Comparison of ENCODE assay signal across 8 mouse cellular contexts in the genomic region with DNA sequence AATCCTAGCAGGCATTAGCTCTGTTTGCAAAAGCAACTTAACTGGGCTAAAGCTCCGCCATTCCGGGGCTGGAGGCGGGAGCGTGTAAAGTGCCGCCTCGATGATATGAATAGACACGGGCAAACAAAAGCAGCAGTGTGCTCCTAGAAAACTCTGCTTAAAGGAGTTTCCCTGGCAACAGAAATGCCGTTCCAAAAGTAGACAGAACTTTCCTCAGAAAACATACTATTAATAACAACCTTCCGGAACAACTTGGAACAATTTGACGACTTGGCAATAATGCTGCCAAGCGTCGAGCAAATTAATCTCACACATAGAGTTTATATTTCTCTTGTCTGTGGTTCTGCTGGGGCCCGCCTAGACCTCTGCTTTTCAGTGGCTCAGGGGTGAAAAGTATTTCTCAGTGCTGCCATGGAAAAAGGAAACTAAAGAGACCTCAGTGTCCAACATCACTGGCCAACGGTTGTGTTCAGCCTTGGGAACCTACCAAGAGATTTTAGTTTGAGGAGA.
A peak's percentile ranks its signal among the peaks of the same experiment; 100 is the strongest.
DNase-seq lines count a peak whose midpoint lies in the region; ATAC-seq and TF ChIP-seq lines count a peak whose summit lies in the region.

No protein-coding gene starts in this region.

- TF ChIP-seq EP300 in stomach, postnatal 0 days (optimal IDR thresholded peaks at IDR 0.05): no peak

- H3K9ac ChIP-seq in hindbrain, embryonic 15.5 days: no peak overlapping the region
- no peak overlapping the region for H3K9ac ChIP-seq in midbrain, embryonic 12.5 days (replicated peaks)
- H3K9ac ChIP-seq in stomach, postnatal 0 days (ENCODE audit: low read length): no peak overlapping the region

- H3K4me2 ChIP-seq in hindbrain, embryonic 15.5 days: peak overlapping the region; percentile 37
- H3K4me2 ChIP-seq in midbrain, embryonic 12.5 days (replicated peaks): peak overlapping the region; percentile 32
- peak overlapping the region; percentile 12; the same call in 1 of the 2 replicates for H3K4me2 ChIP-seq in stomach, postnatal 0 days (replicated peaks; ENCODE audit: low read depth)

- WGBS in hindbrain, embryonic 15.5 days: 9% methylated on average over 14 of the region's 14 CpGs
- WGBS in midbrain, embryonic 12.5 days: 9% methylated on average over 14 of the region's 14 CpGs
- WGBS in stomach, postnatal 0 days: 10% methylated on average over 14 of the region's 14 CpGs

- H3K36me3 ChIP-seq in hindbrain, embryonic 15.5 days: no peaks in the 10 kb centered on the region
- H3K36me3 ChIP-seq in midbrain, embryonic 12.5 days: no peaks in the 10 kb centered on the region
- H3K36me3 ChIP-seq in stomach, postnatal 0 days (ENCODE audit: control insufficient read depth, insufficient read depth, low read length): no peaks in the 10 kb centered on the region

- H3K4me1 ChIP-seq in cortical plate, adult 2 months (ENCODE audit: control insufficient read depth, insufficient read depth, low read length): peaks cover 5% of the 10 kb centered on the region
- H3K4me1 ChIP-seq in hindbrain, embryonic 15.5 days (replicated peaks): peaks cover 21% of the 10 kb centered on the region
- peaks cover 28% of the 10 kb centered on the region for H3K4me1 ChIP-seq in midbrain, embryonic 12.5 days
- H3K4me1 ChIP-seq in stomach, postnatal 0 days (replicated peaks; ENCODE audit: control insufficient read depth, insufficient read depth): peaks cover 3% of the 10 kb centered on the region; the same call in 1 of the 2 replicates

- peak; percentile 78 for ATAC-seq in hindbrain, embryonic 15.5 days (ENCODE audit: low FRiP score, low read depth)
- peak; percentile 82 for ATAC-seq in midbrain, embryonic 12.5 days (ENCODE audit: low FRiP score, low read depth)
- ATAC-seq in stomach, postnatal 0 days (ENCODE audit: low FRiP score, low TSS enrichment): no peak

- no peaks in the 10 kb centered on the region for H3K27me3 ChIP-seq in hindbrain, embryonic 15.5 days
- no peaks in the 10 kb centered on the region for H3K27me3 ChIP-seq in midbrain, embryonic 12.5 days
- H3K27me3 ChIP-seq in stomach, postnatal 0 days (ENCODE audit: control insufficient read depth, insufficient read depth, low read length): no peaks in the 10 kb centered on the region

- DNase-seq in adipocyte (ENCODE audit: low spot score): peak; percentile 82
- peak; percentile 30 for DNase-seq in gastrocnemius, adult 2 months
- peak; percentile 62 to 86 for DNase-seq in layer of hippocampus, postnatal 14 days (ENCODE audit: low spot score in 2 of 2)
- peak; percentile 21 for DNase-seq in stomach, postnatal 0 days (ENCODE audit: low spot score)
- no peak for DNase-seq in thymus, postnatal 36 days

- no peak overlapping the region for H3K4me3 ChIP-seq in cortical plate, adult 2 months (ENCODE audit: insufficient read depth, low read length)
- H3K4me3 ChIP-seq in gastrocnemius, adult 2 months: peak overlapping the region; percentile 66
- H3K4me3 ChIP-seq in hindbrain, embryonic 15.5 days: no peak overlapping the region
- H3K4me3 ChIP-seq in midbrain, embryonic 12.5 days: no peak overlapping the region
- H3K4me3 ChIP-seq in stomach, postnatal 0 days (ENCODE audit: low read depth, low read length): no peak overlapping the region

- H3K9me3 ChIP-seq in hindbrain, embryonic 15.5 days: no peaks in the 10 kb centered on the region
- no peaks in the 10 kb centered on the region for H3K9me3 ChIP-seq in midbrain, embryonic 12.5 days
- no peaks in the 10 kb centered on the region for H3K9me3 ChIP-seq in stomach, postnatal 0 days (ENCODE audit: control insufficient read depth, low read length)

- no peak for TF ChIP-seq POLR2A in cortical plate, adult 2 months (IDR thresholded peaks at IDR 0.05; ENCODE audit: extremely low read depth, insufficient read depth, low read length)

- intact Hi-C loops in gastrocnemius, adult 2 months (cut with DNase I): no loop called here

- no peak for TF ChIP-seq CTCF in cortical plate, adult 2 months (IDR thresholded peaks at IDR 0.05; ENCODE audit: extremely low read depth, insufficient read depth, low read length)
- no peak for TF ChIP-seq CTCF in gastrocnemius, adult 2 months (IDR thresholded peaks at IDR 0.05)
- TF ChIP-seq CTCF in stomach, postnatal 0 days (IDR thresholded peaks at IDR 0.05; ENCODE audit: low read depth): no peak

- peak overlapping the region; percentile 60; the same call in 1 of the 2 replicates for H3K27ac ChIP-seq in cortical plate, adult 2 months (ENCODE audit: insufficient read depth, low read length)
- peak overlapping the region; percentile 72 for H3K27ac ChIP-seq in gastrocnemius, adult 2 months
- H3K27ac ChIP-seq in hindbrain, embryonic 15.5 days (replicated peaks): peak overlapping the region; percentile 81
- H3K27ac ChIP-seq in midbrain, embryonic 12.5 days (replicated peaks): peak overlapping the region; percentile 92
- H3K27ac ChIP-seq in stomach, postnatal 0 days (replicated peaks): no peak overlapping the region

Comparison
In these comparisons a context has a peak if more than half of its experiments do, and no peak if none do; other contexts are left out.
1. DNase-seq: peak in adipocyte (single experiment), gastrocnemius, adult 2 months (single experiment), layer of hippocampus, postnatal 14 days (2 of 2) and stomach, postnatal 0 days (single experiment); none in thymus, postnatal 36 days (0 of 2).
2. Peak in every context shown above with its lines, with median percentiles within 50 percentile points of each other: H3K4me2 ChIP-seq.